In genomic region chr4:127517539-127517938, GRCm38 (mm10) we compare ENCODE assay signal across 11 mouse cellular contexts.
DNase-seq lines count a peak whose midpoint lies in the region; ATAC-seq lines count a peak whose summit lies in the region.
"Had no signal": no experiment of that assay in that cellular context is flagged by ENCODE, and none has a peak within 500 bp of the region (broad histone marks: within the 10 kb centered on the region; RNA-seq: fewer than 3 reads in every experiment).

No protein-coding gene starts in this region.

- DNase-seq in frontal cortex, postnatal 36 days (ENCODE audit: low spot score in 2 of 2): peak; percentile 64 to 78
- DNase-seq in left cerebral cortex, adult 18-20 months (ENCODE audit: low spot score in 2 of 2): peak; percentile 74 to 77
- peak; percentile 25 for DNase-seq in right cerebral cortex, postnatal 14 days
- DNase-seq in kidney, adult 8-10 months: no peak
- DNase-seq in lung, postnatal 10 days: no peak
- no peak for DNase-seq in T-cell, adult 2 months (ENCODE audit: low spot score)
- DNase-seq: cerebellum, postnatal 36 days; heart, adult 11 months; midbrain, embryonic 14.5 days had no signal

- ATAC-seq in frontal cortex, adult (ENCODE audit: low TSS enrichment): peak; percentile 55; the same call in 1 of the 2 replicates
- ATAC-seq: lung, postnatal 0 days had no signal

Comparison
In these comparisons a context has a peak if more than half of its experiments do, and no peak if none do; other contexts are left out.
1. DNase-seq: peak in frontal cortex, postnatal 36 days (2 of 2), left cerebral cortex, adult 18-20 months (2 of 2) and right cerebral cortex, postnatal 14 days (single experiment); none in kidney, adult 8-10 months (0 of 2), lung, postnatal 10 days (single experiment) and T-cell, adult 2 months (single experiment).